Mouse (Mus musculus) forebrain, embryonic 12.5 days (tissue): ENCODE results near the gene Slc12a9. TPM values are rescaled to one million over a fixed set of nuclear protein-coding genes. Genes with fewer than 3 reads are reported as not detected.

Source experiments
- ATAC-seq: fragments of 200-750 bp; cut with Nextera tagmentation; 2 replicates; pipeline ENCODE4 v1.8.0; 2017; ENCODE audit warnings: moderate TSS enrichment; ENCODE audit not compliant: low FRiP score
- H3K27ac ChIP-seq: fragments of 300-500 bp; sonication (generic); 2 replicates; pipeline ENCODE4 v1.5.1; 2016; ENCODE audit warnings: mild to moderate bottlenecking
- H3K27me3 ChIP-seq: fragments of 300-500 bp; sonication (generic); 2 replicates; pipeline ENCODE4 v1.6.1; 2016; ENCODE audit warnings: mild to moderate bottlenecking
- H3K36me3 ChIP-seq: fragments of 300-500 bp; sonication (generic); replicated peaks from 2 replicates; pipeline ENCODE4 v1.6.1; 2016; ENCODE audit warnings: mild to moderate bottlenecking
- H3K4me1 ChIP-seq: fragments of 300-500 bp; sonication (generic); 2 replicates; pipeline ENCODE4 v1.6.1; 2016
- H3K4me2 ChIP-seq: fragments of 300-500 bp; sonication (generic); 2 replicates; pipeline ENCODE4 v1.6.1; 2016; ENCODE audit warnings: mild to moderate bottlenecking, moderate library complexity
- H3K4me3 ChIP-seq: fragments of 300-500 bp; sonication (generic); replicated peaks from 2 replicates; pipeline ENCODE4 v1.5.1; 2016; ENCODE audit warnings: mild to moderate bottlenecking
- H3K9ac ChIP-seq: fragments of 300-500 bp; sonication (generic); 2 replicates; pipeline ENCODE4 v1.6.1; 2016; ENCODE audit warnings: mild to moderate bottlenecking
- H3K9me3 ChIP-seq: fragments of 300-500 bp; sonication (generic); 2 replicates; pipeline ENCODE4 v1.6.1; 2016
- WGBS: fragments of 180-500 bp; shearing (Covaris S2); methylation state at CpG from one replicate; pipeline ENCODE4 v1.1.7; 2016; 5-methylcytosine and 5-hydroxymethylcytosine counted together
- microRNA-seq: library from miRNA; unstranded; fragments of <30 nt; microRNA quantifications from one replicate; pipeline ENCODE4, GENCODE M21; 2017
- polyA plus RNA-seq: library from polyadenylated mRNA; unstranded; fragments of >200 nt; fragmentation: Nextera tagmentation; extraction: Ambion mirVana; gene quantifications from 2 replicates; pipeline ENCODE4 v1.2.1, GENCODE M21; 2016

Slc12a9 gene
- polyA plus RNA-seq, 1 experiment from 2014 or later: 17.4 TPM

- no peak for ATAC-seq
- H3K4me2 ChIP-seq: 0 out of 2 replicates have a peak overlapping the region, but pooled peaks have one; percentile 6
- no peak overlapping the region for H3K9ac ChIP-seq
- H3K9me3 ChIP-seq: peaks cover 6% of the 10 kb centered on the region
- H3K27me3 ChIP-seq: no peaks in the 10 kb centered on the region
- WGBS: 30% methylated on average over 14 of the region's 18 CpGs
- no peaks in the 10 kb centered on the region for H3K36me3 ChIP-seq
- no peak overlapping the region for H3K4me3 ChIP-seq
- H3K4me1 ChIP-seq: peaks cover 5% of the 10 kb centered on the region; the same call in 1 of the 2 replicates
- no peak overlapping the region for H3K27ac ChIP-seq
These were observed 65.1 kb downstream of the Slc12a9 start for GRCm38 (mm10) chr5:137268131-137268910.

GRCm38 (mm10) chr5:137264787-137265186, 68.6 kb downstream of the Slc12a9 start:
- WGBS: 93% methylated on average over 11 of the region's 11 CpGs
- ATAC-seq: no peak
- Histone ChIP-seq H3K27me3 (no peaks in the 10 kb centered on the region), H3K4me2 (no peak overlapping the region), H3K27ac (no peak overlapping the region), H3K9me3 (no peaks in the 10 kb centered on the region), H3K9ac (no peak overlapping the region), H3K4me3 (no peak overlapping the region), H3K36me3 (no peaks in the 10 kb centered on the region), H3K4me1 (peaks cover 5% of the 10 kb centered on the region; the same call in 1 of the 2 replicates)

Small RNA genes lying within 50 kb of the gene (microRNA-seq; reads per million reads assigned to microRNA genes)
- gene Mir7036 (2.2 reads per million), gene Mir8116 (not detected)

Other genes starting within 250 kb of the Slc12a9 start
- gene Trim56, start 217.4 kb downstream of the Slc12a9 start, polyA plus RNA-seq: 5.6 and 6.8 TPM in 2 replicates
- not detected in 2 replicates for gene Muc3, start 184.3 kb downstream of the Slc12a9 start, polyA plus RNA-seq
- not detected in 2 replicates for gene Muc3a, start 121.2 kb downstream of the Slc12a9 start, polyA plus RNA-seq
- gene Ache, start 46.1 kb downstream of the Slc12a9 start, polyA plus RNA-seq: 3.1 and 3.6 TPM in 2 replicates
- 6.0 and 7.2 TPM in 2 replicates for gene Ufsp1, start 39.0 kb downstream of the Slc12a9 start, polyA plus RNA-seq
- 184 and 198 TPM in 2 replicates for gene Srrt, start 25.9 kb downstream of the Slc12a9 start, polyA plus RNA-seq
- gene Trip6, start 19.2 kb downstream of the Slc12a9 start, polyA plus RNA-seq: 41.3 and 43.9 TPM in 2 replicates
- gene Ephb4, start 16.5 kb upstream of the Slc12a9 start, polyA plus RNA-seq: 26.7 and 27.7 TPM in 2 replicates
- gene Zan, start 143.5 kb upstream of the Slc12a9 start, polyA plus RNA-seq: 0.09 TPM in 2 replicates
- gene Pop7, start 168.9 kb upstream of the Slc12a9 start, polyA plus RNA-seq: 61.6 and 62.1 TPM in 2 replicates
- 18.7 TPM in 2 replicates for gene Gigyf1, start 185.0 kb upstream of the Slc12a9 start, polyA plus RNA-seq
- gene Epo, start 199.6 kb upstream of the Slc12a9 start, polyA plus RNA-seq: 0.38 and 0.47 TPM in 2 replicates
- 411 and 417 TPM in 2 replicates for gene Gnb2, start 199.9 kb upstream of the Slc12a9 start, polyA plus RNA-seq
- 76.1 and 80.3 TPM in 2 replicates for gene Actl6b, start 219.9 kb upstream of the Slc12a9 start, polyA plus RNA-seq
- gene Tfr2, start 236.2 kb upstream of the Slc12a9 start, polyA plus RNA-seq: 1.1 and 1.7 TPM in 2 replicates